Mouse (Mus musculus) c-Kit-positive CD71-positive TER-119-positive erythroid progenitor cells, embryonic 14.5 days (primary cell): ENCODE data around the gene Pbx3.

Experiments
- DNase-seq: peaks from one replicate; pipeline ENCODE4 v3.0.0-alpha.2; 2013; ENCODE audit warnings: low spot score

The Pbx3 gene

DNA sequence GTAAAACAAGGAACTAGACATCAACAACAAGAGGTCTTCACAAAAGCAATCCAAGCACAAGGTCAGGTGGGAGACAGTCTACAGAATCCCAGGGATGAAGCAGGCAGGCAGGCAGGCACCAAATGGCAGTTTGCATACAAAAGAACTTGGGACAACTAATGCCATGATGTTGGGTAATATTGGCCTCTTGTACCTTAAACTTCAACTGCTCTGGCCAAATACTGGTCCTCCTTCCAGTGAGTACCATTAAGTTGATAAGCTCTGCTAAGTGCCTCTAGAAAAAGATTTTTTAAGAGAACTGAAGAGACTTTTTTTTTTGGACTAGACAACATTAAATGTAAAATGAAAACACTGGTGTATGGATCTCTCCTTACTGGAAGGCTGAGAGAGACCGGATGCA is 83.2 kb downstream of the Pbx3 start:
- DNase-seq = no peak

DNA sequence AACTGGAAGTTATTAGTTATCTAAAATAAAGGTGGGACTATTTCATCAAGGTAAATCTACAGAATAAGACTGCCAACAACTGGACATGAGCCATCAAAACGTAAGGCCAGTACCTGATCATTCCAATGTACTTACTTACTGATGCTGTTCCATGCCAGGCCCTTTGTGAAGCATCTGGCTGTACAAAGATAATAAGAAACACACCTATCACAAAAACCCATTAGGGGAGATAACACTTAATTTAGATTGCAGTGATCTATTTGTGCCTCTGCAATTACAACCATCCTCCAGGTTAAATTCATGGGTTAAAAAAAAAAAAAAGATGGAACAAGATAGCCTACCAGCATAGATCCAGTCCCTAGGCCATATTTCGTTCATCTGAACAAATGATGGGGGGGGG is 88.7 kb downstream of the Pbx3 start:
- DNase-seq = no peak

GRCm38 (mm10) chr2:34280996-34281395 is 91.9 kb downstream of the Pbx3 start:
- no peak for DNase-seq

DNA sequence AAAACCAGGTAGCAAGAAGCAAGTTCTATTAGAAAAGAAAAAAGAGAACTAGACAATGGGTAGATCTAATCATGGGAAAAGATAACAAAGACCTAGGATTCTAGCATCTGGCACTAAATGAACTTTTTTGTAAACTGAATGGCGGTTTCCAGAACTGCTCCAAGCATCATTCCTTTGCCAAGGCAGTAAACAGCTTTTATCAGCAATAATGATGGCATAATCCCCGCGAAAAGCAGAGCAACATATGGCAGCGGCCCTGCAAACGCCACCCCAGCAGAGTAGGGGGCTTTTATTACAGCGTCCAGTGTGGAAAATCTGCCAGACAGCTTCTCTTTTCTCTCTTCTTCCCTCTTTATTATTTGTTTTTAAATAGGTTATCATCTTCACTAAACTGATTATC is 93.2 kb downstream of the Pbx3 start:
- DNase-seq = no peak

DNA sequence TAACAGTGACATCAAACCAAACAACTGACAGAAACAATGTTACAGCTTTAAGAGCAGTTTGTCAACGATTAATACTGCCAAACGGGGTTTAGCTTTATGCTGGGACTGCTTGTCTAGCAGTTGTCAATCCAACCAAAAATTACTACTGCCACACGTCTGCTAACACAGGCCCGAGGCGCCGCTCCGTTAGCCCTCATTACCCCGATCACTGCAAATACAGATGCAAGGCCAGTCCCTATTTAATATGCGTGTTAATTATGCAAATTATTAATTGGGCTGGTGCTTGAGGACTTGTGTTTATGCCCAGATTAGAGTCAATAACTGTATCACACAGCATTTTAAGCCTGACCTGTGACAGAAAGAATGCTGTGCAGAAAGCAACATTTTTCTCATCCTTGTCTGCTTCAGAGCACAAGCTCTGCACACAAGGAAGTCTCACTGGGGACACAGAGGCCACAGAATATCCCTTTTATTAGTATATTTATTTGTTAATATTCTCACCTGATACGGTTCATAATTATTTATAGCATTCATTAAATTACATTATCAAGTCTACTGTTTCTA is 97.2 kb downstream of the Pbx3 start:
- DNase-seq = no peak

DNA sequence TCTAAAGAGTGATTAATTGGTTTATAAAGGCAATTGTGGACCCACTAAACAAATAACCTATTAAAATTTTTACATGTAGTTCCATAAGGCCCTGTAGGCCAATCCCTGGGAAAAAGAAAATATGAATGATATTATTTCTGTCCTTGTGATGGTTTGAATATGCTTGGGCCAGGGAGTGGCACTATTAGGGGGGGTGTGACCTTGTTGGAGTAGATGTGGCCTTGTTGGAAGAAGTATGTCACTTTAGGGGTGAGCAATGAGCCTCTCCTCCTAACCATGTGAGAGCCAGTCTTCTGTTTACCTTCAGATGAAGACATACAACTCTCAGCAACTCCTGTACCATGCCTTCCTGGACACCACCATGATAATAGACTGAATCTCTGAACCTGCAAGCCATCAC is 110.9 kb downstream of the Pbx3 start:
- DNase-seq = no peak

- DNase-seq = no peak
These were observed 112.3 kb downstream of the Pbx3 start for GRCm38 (mm10) chr2:34260653-34261076.

GRCm38 (mm10) chr2:34258256-34258655 is 114.7 kb downstream of the Pbx3 start:
- DNase-seq = no peak

GRCm38 (mm10) chr2:34257611-34258010 is 115.3 kb downstream of the Pbx3 start:
- no peak for DNase-seq

GRCm38 (mm10) chr2:34256000-34256553 is 116.9 kb downstream of the Pbx3 start:
- no peak for DNase-seq

DNA sequence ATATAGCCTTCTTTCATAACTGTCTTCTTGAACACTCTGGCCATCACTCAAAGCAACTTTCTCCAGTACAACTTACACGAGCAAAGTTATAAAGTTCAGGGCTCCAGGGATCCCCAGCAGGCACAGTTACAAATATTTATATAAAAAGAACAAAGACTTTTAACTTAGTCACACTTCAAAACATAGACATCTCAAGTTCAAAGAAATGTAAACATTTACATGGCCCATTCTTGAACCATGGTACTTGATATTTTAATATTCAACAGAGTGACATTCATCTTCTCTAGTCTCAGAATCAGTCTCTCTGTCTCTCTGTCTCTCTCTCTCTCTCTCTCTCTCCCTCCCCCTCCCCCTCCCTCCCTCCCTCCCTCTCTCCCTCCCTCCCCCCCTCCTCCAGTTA is 119.3 kb downstream of the Pbx3 start:
- no peak for DNase-seq

DNA sequence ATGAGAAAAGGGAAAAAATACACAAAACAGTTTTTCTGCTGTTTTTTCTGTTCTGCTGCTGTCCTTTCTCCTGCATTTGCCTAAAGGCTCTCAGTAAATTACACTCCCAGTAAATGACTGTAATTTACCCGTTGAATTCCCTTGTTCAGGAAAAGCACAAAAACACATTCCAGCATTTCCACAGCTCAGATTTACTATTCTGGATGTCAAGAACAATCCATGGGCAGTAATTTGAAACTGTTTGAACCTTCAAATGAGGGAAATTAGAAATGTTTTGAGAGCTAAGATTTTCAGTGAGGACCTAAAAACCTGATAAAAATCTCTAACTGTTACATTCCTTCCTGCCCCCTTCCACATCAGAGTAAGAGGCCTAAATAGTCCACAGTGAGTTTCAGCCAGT is 119.8 kb downstream of the Pbx3 start:
- DNase-seq = no peak

DNA sequence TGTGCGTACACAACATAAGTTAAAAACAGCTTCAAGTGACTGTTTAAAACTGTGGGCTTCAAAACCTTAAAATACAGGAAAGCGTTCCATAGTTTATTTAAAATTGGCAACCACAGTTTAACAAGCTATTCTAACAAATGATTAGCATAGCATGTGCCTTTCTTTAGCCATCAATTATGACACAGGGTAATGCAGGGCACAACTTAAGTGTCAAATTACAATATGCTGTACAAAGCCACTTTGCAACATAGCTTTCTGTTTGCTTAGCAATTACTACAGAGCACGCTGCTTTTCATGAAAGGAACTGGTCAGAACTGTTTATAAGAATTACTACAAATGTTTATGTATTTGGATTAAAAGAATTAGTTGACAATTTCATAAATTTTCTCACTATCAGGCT is 120.7 kb downstream of the Pbx3 start:
- DNase-seq = no peak

GRCm38 (mm10) chr2:34249961-34250658 is 122.8 kb downstream of the Pbx3 start:
- DNase-seq = no peak

- peak; percentile 7 for DNase-seq
These were observed 123.6 kb downstream of the Pbx3 start for GRCm38 (mm10) chr2:34249141-34249960.

DNA sequence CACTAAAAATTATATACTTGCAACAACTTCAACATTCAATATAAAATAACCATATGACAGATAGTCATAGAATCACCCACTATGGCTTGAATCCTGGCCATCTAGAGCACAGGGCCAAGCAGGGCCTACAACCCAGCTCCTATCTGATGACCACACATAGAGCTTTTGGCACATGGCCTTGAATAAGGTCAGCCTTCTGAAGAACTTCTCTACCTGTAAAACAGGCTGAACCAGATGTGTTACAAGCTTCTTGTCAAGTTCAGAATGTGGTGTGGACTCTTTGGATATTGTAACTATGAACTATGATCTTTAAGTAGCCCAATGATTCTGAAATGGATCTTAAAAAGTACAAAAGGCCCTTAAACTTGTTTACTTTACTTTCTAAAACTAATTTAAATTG is 132.1 kb downstream of the Pbx3 start:
- no peak for DNase-seq

DNA sequence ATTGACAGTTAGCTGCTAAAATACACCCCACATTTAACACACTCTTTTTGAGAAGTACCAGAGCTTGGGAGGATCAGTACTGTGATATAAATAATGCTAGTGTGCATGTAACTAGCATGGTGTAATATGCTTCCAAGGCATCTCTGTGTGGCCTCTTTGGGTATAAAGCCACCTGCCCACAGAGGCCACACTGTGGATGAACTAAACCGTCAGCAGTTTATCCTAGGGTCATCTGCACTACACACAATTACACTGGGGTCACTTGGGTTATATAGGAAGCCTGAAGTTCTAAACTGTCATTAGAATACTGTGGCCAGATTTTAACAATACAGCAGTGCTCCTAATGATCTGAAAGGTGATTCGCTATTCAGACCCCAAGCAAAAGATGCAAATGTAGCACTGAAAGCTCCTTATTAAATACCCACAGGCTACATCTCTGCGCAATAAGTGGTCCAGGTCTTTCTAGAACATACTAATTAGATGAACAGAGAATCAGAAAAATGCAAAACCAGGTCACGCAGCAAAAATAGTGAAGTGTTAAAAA is 133.6 kb downstream of the Pbx3 start:
- DNase-seq = no peak

GRCm38 (mm10) chr2:34235467-34236075 is 137.4 kb downstream of the Pbx3 start:
- no peak for DNase-seq

GRCm38 (mm10) chr2:34234274-34234673 is 138.7 kb downstream of the Pbx3 start:
- no peak for DNase-seq

- DNase-seq = no peak
These were observed 139.7 kb downstream of the Pbx3 start for GRCm38 (mm10) chr2:34233271-34233670.

DNA sequence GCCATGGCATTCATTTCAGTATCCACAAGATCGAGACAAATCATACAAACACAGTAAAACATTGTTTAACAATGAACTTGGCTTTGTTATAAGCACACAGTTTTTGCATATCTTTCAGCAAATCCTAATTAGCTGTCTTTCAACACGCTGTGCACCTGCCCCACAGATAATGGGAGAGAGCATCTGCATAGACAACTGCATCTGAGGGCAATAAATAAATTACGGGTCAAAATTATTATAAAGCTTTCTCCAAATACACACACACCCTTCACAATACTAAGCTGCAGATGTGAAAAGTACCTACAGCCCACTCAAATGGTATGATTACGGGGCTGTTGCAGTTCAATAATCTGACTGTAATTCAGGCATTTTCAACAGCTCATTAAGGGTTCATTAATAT is 145.3 kb downstream of the Pbx3 start:
- no peak for DNase-seq

- DNase-seq = no peak
These were observed 147.5 kb downstream of the Pbx3 start for GRCm38 (mm10) chr2:34225470-34225869.
